Mouse (Mus musculus) CH12.LX (cell line): ENCODE measurements around the gene Dkk2. TPM values are rescaled to one million over a fixed set of nuclear protein-coding genes. Genes with fewer than 3 reads are reported as not detected.

Experiments used
- DNase-seq: peaks from one replicate; pipeline ENCODE4 v3.0.0-alpha.2; 2013; ENCODE audit errors: extremely low read depth
- H3K27ac ChIP-seq: 2 replicates; pipeline ENCODE4 v1.5.1; 2012; ENCODE audit warnings: low read depth, mild to moderate bottlenecking, control low read depth, moderate library complexity; ENCODE audit not compliant: insufficient read depth
- H3K27me3 ChIP-seq: replicated peaks from 2 replicates; pipeline ENCODE3; 2012; ENCODE audit warnings: inconsistent platforms
- H3K36me3 ChIP-seq, 2 experiments: replicated peaks in 1 of 2; 2 replicates each; pipeline versions ENCODE3 to v1.6.1; 2012; ENCODE audit warnings: inconsistent platforms in 1 of 2, low read length in 1 of 2, mild to moderate bottlenecking in 1 of 2, mixed read lengths in 1 of 2, moderate library complexity in 1 of 2; ENCODE audit not compliant: control insufficient read depth in 1 of 2, insufficient read depth in 1 of 2
- H3K4me1 ChIP-seq, 2 experiments: 2 replicates each; pipeline ENCODE4 v1.6.1; 2012; ENCODE audit warnings: inconsistent platforms in 1 of 2, moderate library complexity in 1 of 2; ENCODE audit not compliant: insufficient read depth in 2 of 2, control insufficient read depth in 1 of 2
- H3K4me2 ChIP-seq: 2 replicates; pipeline ENCODE4 v1.6.1; 2012; ENCODE audit warnings: low read depth, mild to moderate bottlenecking, control low read depth; ENCODE audit not compliant: poor library complexity, insufficient read depth, severe bottlenecking
- H3K4me3 ChIP-seq, 3 experiments: fragments of 150-350 bp in 1 of 3; sonication (generic) in 1 of 3; replicated peaks in 1 of 3; 2 replicates each; pipeline versions ENCODE3 to v1.5.1; 2011 to 2012; ENCODE audit warnings: low read depth in 2 of 3, low read length in 2 of 3, mild to moderate bottlenecking in 2 of 3, moderate library complexity in 2 of 3, control low read depth in 1 of 3, improper control_type of control experiment in 1 of 3, inconsistent platforms in 1 of 3, mixed read lengths in 1 of 3; ENCODE audit not compliant: poor library complexity in 1 of 3
- H3K79me2 ChIP-seq: replicated peaks from 2 replicates; pipeline ENCODE4 v1.6.1; 2012; ENCODE audit warnings: mild to moderate bottlenecking, moderate library complexity; ENCODE audit not compliant: control insufficient read depth, poor library complexity, insufficient read depth, severe bottlenecking; ENCODE audit errors: extremely low read depth
- H3K9ac ChIP-seq: 2 replicates; pipeline ENCODE4 v1.6.1; 2012; ENCODE audit warnings: low read depth, mild to moderate bottlenecking, control low read depth, moderate library complexity; ENCODE audit not compliant: insufficient read depth
- H3K9me3 ChIP-seq: replicated peaks from 2 replicates; pipeline ENCODE3; 2012; ENCODE audit warnings: low read length, inconsistent platforms, mixed read lengths
- BHLHE40 ChIP-seq: IDR thresholded peaks from 2 replicates; pipeline ENCODE4 v1.6.1; 2011; ENCODE audit warnings: mild to moderate bottlenecking, low read depth, low read length, improper control_type of control experiment
- CHD1 ChIP-seq: IDR thresholded peaks from 2 replicates; pipeline ENCODE4 v1.6.1; 2012; ENCODE audit warnings: low read depth, low read length, improper control_type of control experiment, inconsistent platforms
- CHD2 ChIP-seq: IDR thresholded peaks from 2 replicates; pipeline ENCODE4 v1.6.1; 2011; ENCODE audit warnings: low read length, improper control_type of control experiment
- CTCF ChIP-seq, 2 experiments: IDR thresholded peaks in 1 of 2; conservative IDR thresholded peaks in 1 of 2; 2 replicates each; pipeline ENCODE4 v1.5.1; 2011 to 2012; ENCODE audit warnings: low read depth in 2 of 2, low read length in 2 of 2, improper control_type of control experiment in 1 of 2, inconsistent platforms in 1 of 2, mild to moderate bottlenecking in 1 of 2, moderate library complexity in 1 of 2
- E2F4 ChIP-seq: IDR thresholded peaks from 2 replicates; pipeline ENCODE4 v1.6.1; 2011; ENCODE audit warnings: low read depth, low read length, improper control_type of control experiment; ENCODE audit not compliant: insufficient replicate concordance
- ELF1 ChIP-seq: IDR thresholded peaks from 2 replicates; pipeline ENCODE4 v1.6.1; 2014; ENCODE audit warnings: low read depth, mild to moderate bottlenecking, inconsistent platforms, low read length, improper control_type of control experiment
- ETS1 ChIP-seq: conservative IDR thresholded peaks from 2 replicates; pipeline ENCODE4 v1.6.1; 2012; ENCODE audit warnings: low read depth, mild to moderate bottlenecking, inconsistent platforms, low read length, improper control_type of control experiment, moderate library complexity
- HCFC1 ChIP-seq: IDR thresholded peaks from 2 replicates; pipeline ENCODE4 v1.6.1; 2012; ENCODE audit warnings: low read depth, mild to moderate bottlenecking, inconsistent platforms, low read length, improper control_type of control experiment
- IRF4 ChIP-seq: IDR thresholded peaks from 2 replicates; pipeline ENCODE4 v1.6.1; 2014; ENCODE audit warnings: low read depth, mild to moderate bottlenecking, inconsistent platforms, low read length, improper control_type of control experiment
- JUN ChIP-seq: IDR thresholded peaks from 2 replicates; pipeline ENCODE4 v1.6.1; 2011; ENCODE audit warnings: low read depth, mild to moderate bottlenecking, low read length, improper control_type of control experiment, moderate library complexity; ENCODE audit not compliant: insufficient read depth
- MAFK ChIP-seq: IDR thresholded peaks from 2 replicates; pipeline ENCODE4 v1.6.1; 2011; ENCODE audit warnings: low read length, improper control_type of control experiment; ENCODE audit not compliant: insufficient replicate concordance
- MEF2A ChIP-seq: IDR thresholded peaks from 2 replicates; pipeline ENCODE4 v1.6.1; 2014; ENCODE audit warnings: low read depth, mild to moderate bottlenecking, inconsistent platforms, low read length, improper control_type of control experiment, borderline replicate concordance
- MXI1 ChIP-seq: IDR thresholded peaks from 2 replicates; pipeline ENCODE4 v1.6.1; 2011; ENCODE audit warnings: mild to moderate bottlenecking, low read depth, low read length, improper control_type of control experiment
- MYC ChIP-seq: IDR thresholded peaks from 2 replicates; pipeline ENCODE4 v1.6.1; 2011; ENCODE audit warnings: low read depth, mild to moderate bottlenecking, improper control_type of control experiment, low read length
- PAX5 ChIP-seq: IDR thresholded peaks from 2 replicates; pipeline ENCODE4 v1.6.1; 2012; ENCODE audit warnings: low read length, inconsistent platforms, mixed read lengths
- POLR2AphosphoS2 ChIP-seq: IDR thresholded peaks from 2 replicates; pipeline ENCODE4 v1.6.1; 2011; ENCODE audit warnings: low read depth, low read length, improper control_type of control experiment
- RAD21 ChIP-seq: IDR thresholded peaks from 2 replicates; pipeline ENCODE4 v1.6.1; 2011; ENCODE audit warnings: low read depth, mild to moderate bottlenecking, low read length, improper control_type of control experiment, moderate library complexity
- SIN3A ChIP-seq: IDR thresholded peaks from 2 replicates; pipeline ENCODE4 v1.6.1; 2012; ENCODE audit warnings: low read length, improper control_type of control experiment, inconsistent platforms
- SMC3 ChIP-seq: IDR thresholded peaks from 2 replicates; pipeline ENCODE4 v1.6.1; 2011; ENCODE audit warnings: low read depth, low read length, improper control_type of control experiment
- TBP ChIP-seq: conservative IDR thresholded peaks from 2 replicates; pipeline ENCODE4 v1.6.1; 2011; ENCODE audit warnings: low read depth, low read length, improper control_type of control experiment
- TCF12 ChIP-seq: IDR thresholded peaks from 2 replicates; pipeline ENCODE4 v1.6.1; 2014; ENCODE audit warnings: low read depth, mild to moderate bottlenecking, inconsistent platforms, low read length, improper control_type of control experiment
- UBTF ChIP-seq: IDR thresholded peaks from 2 replicates; pipeline ENCODE4 v1.6.1; 2012; ENCODE audit warnings: low read depth, mild to moderate bottlenecking, inconsistent platforms, low read length, improper control_type of control experiment, moderate library complexity
- USF1 ChIP-seq: IDR thresholded peaks from 2 replicates; pipeline ENCODE4 v1.6.1; 2014; ENCODE audit warnings: low read depth, mild to moderate bottlenecking, inconsistent platforms, low read length, improper control_type of control experiment
- ZC3H11A ChIP-seq: IDR thresholded peaks from 2 replicates; pipeline ENCODE4 v1.6.1; 2012; ENCODE audit warnings: low read depth, mild to moderate bottlenecking, inconsistent platforms, low read length, improper control_type of control experiment
- ZKSCAN1 ChIP-seq: IDR thresholded peaks from 2 replicates; pipeline ENCODE4 v1.6.1; 2012; ENCODE audit warnings: low read depth, inconsistent platforms, low read length, improper control_type of control experiment, borderline replicate concordance
- ZMIZ1 ChIP-seq: IDR thresholded peaks from 2 replicates; pipeline ENCODE4 v1.6.1; 2012; ENCODE audit warnings: low read depth, mild to moderate bottlenecking, inconsistent platforms, low read length, improper control_type of control experiment
- ZNF384 ChIP-seq: IDR thresholded peaks from 2 replicates; pipeline ENCODE4 v1.6.1; 2012; ENCODE audit warnings: low read depth, low read length, improper control_type of control experiment, inconsistent platforms
- dilution Hi-C: fragments of 300-500 bp; cut with MboI; formaldehyde crosslinking; loops from 2 replicates; pipeline ENCODE4 v1.14.3; 2020; ENCODE audit warnings: low sequenced_read_pairs; ENCODE audit not compliant: extremely low pct_unique_long_range_greater_than_20kb, extremely low pct_ligation_motif_present
- in situ Hi-C: fragments of 300-500 bp; cut with MboI; formaldehyde crosslinking; loops from 3 replicates; pipeline ENCODE4 v1.14.3; 2019; ENCODE audit warnings: low sequenced_read_pairs, low pct_ligation_motif_present, low pct_unique_long_range_greater_than_20kb, mixed read lengths
- polyA plus RNA-seq: library from polyadenylated mRNA; unstranded; fragments of >175 nt; gene quantifications from 2 replicates; pipeline ENCODE4 v1.2.1, GENCODE M21; 2012; ENCODE audit warnings: low read depth; ENCODE audit not compliant: insufficient read length
- total RNA-seq, 2 experiments: library from RNA; depleted of rRNA; stranded (reverse); fragments of 300-350 nt in 1 of 2; fragments of >200 nt in 1 of 2; gene quantifications; 2 replicates each; pipeline ENCODE4 v1.2.3; 2012 to 2014

Gene Dkk2
- total RNA-seq (2012; rRNA removed) = not detected in 2 replicates
- not detected in 2 replicates for total RNA-seq (2014; rRNA removed)
- not detected in 2 replicates for polyA plus RNA-seq

- no peaks in the 10 kb centered on the region for H3K9me3 ChIP-seq
- DNase-seq = no peak
- no peaks in the 10 kb centered on the region for H3K4me1 ChIP-seq
- dilution Hi-C loops (no loop called here), in situ Hi-C loops (no loop called here)
- no peak within 1 kb of the TSS for H3K9ac ChIP-seq
- H3K4me3 ChIP-seq = no peak within 1 kb of the TSS
- no peaks in the 10 kb centered on the region for H3K36me3 ChIP-seq
- no peaks in the 10 kb centered on the region for H3K27me3 ChIP-seq
- no peak within 1 kb of the TSS for H3K4me2 ChIP-seq
- TF ChIP-seq PAX5 (no peak), BHLHE40 (no peak), HCFC1 (no peak), TCF12 (no peak), CTCF (conservative IDR thresholded peaks at IDR 0.05 in 1 of 2, IDR thresholded peaks at IDR 0.05 in 1 of 2; ENCODE audit: low read depth in 2 of 2, low read length in 2 of 2) (no peak), UBTF (no peak), IRF4 (no peak), ZNF384 (no peak), JUN (no peak), MAFK (no peak), ZMIZ1 (no peak), MYC (no peak)
- TF ChIP-seq, all 38 proteins: peak for 0
- no peak within 1 kb of the TSS for H3K27ac ChIP-seq
- no peaks in the 10 kb centered on the region for H3K79me2 ChIP-seq
Measured at GRCm38 (mm10) chr3:132085112-132085822, at the start of gene Dkk2. Gene Dkk2 (plus strand): TSS chr3:132085292.

DNA sequence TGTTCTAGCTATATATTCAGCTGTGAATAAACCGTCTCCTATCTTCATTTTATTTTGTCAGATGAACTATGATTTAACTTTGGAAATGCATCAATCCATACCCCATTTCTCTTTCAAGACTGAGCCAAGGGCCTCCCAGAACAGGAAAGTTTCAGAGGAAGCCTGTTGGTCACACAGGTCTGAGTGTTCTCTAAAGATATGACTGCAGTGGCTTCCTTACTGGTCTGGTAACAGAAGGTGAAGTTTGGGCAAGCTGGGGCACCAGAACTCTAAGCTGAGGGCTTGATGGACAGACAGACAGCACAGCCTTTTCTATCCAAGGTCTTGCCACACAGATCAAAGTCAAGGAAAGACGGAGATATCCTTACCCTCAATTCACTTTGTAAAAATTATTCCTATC, 48.4 kb upstream of the Dkk2 start:
- dilution Hi-C loops = no loop called here
- no peak overlapping the region for H3K9ac ChIP-seq

More for the DNA sequence above, 48.4 kb upstream of the Dkk2 start:
- TF ChIP-seq E2F4 (no peak), ETS1 (no peak), MXI1 (no peak), SIN3A (no peak), ZKSCAN1 (no peak), TBP (no peak), SMC3 (no peak), RAD21 (no peak), CTCF (conservative IDR thresholded peaks at IDR 0.05 in 1 of 2, IDR thresholded peaks at IDR 0.05 in 1 of 2; ENCODE audit: low read depth in 2 of 2, low read length in 2 of 2) (no peak), ELF1 (no peak), USF1 (no peak), ZC3H11A (no peak), ZMIZ1 (no peak), ZNF384 (no peak), CHD1 (no peak), CHD2 (no peak), POLR2AphosphoS2 (no peak), HCFC1 (no peak), MEF2A (no peak)
- H3K9me3 ChIP-seq = no peaks in the 10 kb centered on the region
- no peaks in the 10 kb centered on the region for H3K79me2 ChIP-seq
- H3K27me3 ChIP-seq = no peaks in the 10 kb centered on the region
- in situ Hi-C loops = no loop called here
- peaks cover 0 to 3% of the 10 kb centered on the region in 2 experiments; a peak in 2 of 4 replicates for H3K4me1 ChIP-seq
- H3K4me3 ChIP-seq = no peak overlapping the region
- no peak overlapping the region for H3K4me2 ChIP-seq
- no peak for DNase-seq
- no peaks in the 10 kb centered on the region for H3K36me3 ChIP-seq
- no peak overlapping the region for H3K27ac ChIP-seq
